Mouse (Mus musculus) mesoderm, embryonic 11.5 days (tissue): ENCODE results near the gene Gipr.
A peak's percentile ranks its signal among the peaks of the same experiment; 100 is the strongest.

Source experiments
- DNase-seq: peaks from one replicate; pipeline ENCODE4 v3.0.0-alpha.2; 2012; ENCODE audit warnings: low read depth, low spot score

Gene Gipr

DNA sequence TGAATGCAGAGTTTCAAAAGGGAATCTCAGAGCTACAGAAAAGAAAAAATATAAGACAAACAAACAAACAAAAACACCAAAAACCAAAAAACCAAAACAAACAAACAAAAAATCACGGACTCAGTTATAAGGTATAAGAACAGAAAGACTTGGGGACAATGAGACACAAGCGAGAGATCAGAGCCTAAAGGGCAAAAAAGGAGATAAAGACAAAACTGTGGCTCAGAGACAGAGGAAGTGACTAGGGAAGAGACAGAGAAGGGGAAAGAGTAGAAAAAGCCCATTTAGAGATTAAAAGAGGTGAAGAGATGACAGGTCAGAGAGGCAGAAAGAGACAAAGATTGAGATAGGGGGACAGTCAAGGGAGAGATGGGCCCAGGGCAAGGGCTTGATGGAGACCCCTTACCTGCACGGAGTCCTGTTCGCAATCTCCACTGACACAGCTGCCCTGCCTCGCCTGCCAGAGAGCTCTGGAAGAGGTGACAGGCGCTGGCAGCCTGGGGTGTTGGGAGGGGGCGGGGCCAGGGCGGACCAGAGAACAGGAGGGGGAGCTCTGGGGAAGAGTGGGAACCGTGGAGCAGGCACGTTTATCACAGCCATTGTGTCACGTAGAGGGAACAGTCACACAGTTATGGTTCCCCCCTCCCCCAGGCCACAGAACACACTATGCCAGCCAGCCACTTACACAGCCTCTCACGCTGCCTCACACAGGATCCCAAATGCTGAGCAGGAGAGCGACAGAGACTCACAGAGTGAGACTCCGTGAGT is at the start of gene Gipr:
TSS of gene Gipr (minus strand) at position 472 of the 768 bp plus-strand sequence.
- DNase-seq = no peak

DNA sequence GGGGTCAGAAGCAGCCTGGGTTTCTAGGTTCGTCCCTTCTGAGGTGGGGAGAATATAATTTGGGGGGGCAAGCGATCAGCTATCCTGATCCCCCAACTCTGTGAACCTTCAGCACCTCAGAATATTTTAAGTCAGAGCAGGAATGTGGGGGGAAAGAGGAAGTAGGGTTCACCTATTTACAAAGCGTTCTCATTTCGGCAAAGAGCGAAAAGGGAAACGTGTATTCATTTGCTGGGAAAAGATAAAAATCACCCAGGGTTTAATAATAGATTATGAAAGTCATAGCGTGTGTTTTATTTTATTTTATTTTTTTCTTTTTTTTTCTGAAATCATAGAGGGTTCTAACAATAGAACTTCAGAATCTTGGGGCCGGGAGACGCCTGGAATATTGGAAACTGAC is 49.0 kb upstream of the Gipr start:
- no peak for DNase-seq

DNA sequence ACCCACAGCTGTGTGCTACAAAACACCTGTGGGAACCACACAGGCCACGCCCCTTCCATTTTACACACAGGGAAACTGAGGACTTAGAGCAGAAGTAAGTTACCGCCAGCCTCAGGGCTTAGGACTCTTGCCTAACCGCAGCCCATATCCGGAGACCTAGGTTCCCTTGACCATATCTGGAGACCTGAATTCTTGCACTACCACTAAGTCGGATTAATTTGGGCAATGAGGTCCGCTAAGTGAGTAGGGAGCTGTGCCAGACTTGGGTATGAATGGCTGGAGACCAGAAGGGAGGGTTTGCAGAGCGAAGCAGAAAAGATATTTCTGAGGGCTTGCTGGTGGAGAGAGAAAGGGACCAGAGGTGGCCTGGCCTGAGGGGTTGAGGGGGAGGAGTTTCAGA is 48.4 kb upstream of the Gipr start:
- no peak for DNase-seq

DNA sequence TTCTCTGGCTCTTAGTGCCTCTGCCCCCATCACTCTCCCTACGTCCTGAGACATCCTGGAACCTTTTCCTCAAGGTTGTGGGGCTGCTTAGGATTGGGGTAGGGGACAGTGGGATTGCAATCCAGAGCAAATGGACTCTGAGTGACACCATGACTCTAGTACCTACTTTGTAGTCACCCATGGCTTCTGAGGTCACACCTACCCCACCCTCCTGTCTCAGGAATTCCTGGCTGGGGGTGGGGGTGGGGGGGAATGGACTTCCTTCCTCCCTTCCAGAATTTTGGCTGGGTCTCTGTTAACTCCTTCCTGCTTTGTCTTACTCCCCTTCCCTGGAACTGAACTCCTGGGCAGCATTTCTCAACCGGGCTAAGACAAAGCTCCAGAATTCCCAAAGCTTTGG is 47.5 kb upstream of the Gipr start:
- no peak for DNase-seq

DNA sequence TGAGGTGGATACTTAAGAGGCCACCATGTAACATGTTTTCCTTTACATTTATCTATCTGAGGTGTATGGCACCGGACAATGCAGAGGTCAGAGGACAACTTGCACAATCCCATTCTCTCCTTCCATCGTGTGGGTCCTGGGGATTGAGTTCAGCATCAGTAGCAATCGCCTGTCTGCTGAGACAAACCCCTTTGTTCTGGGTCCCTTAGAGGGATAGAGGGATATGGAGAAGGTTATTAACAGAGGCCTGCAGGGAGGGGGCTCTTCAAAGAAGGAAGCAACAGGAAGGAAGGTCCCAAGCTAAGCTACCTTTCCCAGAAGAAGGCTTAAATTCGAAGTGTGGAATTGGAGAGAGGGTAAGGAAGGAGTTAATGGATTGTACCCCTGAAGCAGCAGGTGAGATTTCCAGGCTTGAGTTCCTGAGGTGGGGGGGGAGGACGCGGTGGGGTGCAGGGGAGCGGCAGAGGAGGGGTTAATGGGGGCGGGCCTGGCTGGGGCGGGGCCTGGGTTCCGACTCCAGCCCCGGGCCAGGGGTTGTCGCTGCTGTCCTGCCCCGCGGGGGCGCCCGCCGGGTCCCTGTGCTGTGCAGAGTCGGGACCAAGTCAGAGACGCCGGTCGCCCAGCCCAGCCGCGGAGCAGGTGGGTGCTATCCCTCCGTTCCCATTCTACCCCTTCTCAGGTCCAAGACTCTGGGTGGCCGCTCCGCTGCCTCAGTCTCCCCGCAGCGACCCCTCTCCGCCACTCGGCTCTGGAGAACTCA is 46.2 kb upstream of the Gipr start, which contains the start of gene Gpr4:
TSS of gene Gpr4 (plus strand) at position 543 of the 760 bp plus-strand sequence.
- peak; percentile 50 for DNase-seq

DNA sequence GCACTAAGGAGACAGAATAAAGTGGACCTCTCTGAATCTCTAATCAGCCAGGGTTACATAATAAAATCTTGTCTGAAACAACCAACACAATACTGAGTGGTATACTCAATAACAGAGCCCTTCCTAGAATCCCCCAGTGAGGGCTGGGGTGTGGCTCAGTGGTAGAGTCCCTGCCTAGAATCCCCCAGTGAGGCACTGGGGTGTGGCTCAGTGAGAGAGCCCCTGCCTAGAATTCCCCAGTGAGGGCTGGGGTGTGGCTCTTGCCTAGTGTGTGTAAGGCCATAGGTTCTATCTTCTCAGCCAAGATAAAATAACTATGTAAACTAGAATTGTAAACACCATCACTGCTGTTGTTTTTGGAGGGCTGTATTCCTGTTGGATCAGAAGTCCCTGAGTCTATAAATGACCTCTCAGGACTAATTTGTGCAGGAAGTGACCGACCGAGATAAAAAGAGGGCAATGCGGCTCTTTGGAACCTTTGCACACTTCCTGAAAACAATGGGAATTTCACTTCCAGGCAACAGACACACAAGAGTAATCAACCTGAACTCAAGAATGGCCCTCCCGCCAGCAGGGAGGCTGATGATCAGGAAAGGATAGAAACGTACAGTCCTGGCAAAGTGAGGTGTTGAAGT is 45.2 kb upstream of the Gipr start:
- DNase-seq = no peak

DNA sequence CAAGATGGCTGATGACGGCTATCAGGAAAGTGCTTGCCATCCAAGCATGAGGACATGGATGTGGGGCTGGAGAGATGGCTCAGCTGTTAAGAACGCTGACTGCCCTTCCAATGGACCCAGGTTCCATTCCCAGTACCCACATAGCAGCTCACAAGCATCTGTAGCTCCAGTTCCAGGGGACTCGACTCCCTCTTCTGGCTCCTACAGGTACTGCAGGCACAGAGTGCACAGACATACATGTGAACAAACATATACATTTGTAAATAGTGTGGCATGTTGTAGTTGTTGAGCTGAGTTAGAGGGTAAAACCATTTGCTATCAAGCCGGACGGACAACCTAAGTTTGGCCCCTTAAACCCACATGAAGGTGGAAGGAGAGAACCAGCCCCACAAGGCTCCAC is 44.1 kb upstream of the Gipr start:
- DNase-seq = peak; percentile 18

DNA sequence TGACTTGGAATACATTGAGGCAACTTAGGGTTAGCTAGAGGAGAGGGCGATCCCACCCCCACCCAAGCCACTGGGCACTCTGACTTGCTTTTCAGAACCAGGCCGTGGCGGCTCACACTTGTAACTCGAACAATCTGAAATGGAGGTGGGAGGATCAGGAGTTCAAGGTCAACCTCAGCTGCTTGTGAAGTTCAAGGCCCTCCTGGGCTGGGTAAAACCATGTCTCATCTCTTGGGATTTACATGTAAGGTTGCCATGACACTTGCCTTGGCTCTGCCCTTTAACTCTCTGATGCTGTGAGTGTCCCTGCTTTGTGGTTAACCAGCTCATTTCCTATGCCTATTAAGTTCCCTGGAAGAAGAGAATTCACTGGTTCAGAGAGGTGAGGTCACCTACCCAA is 43.6 kb upstream of the Gipr start:
- no peak for DNase-seq

DNA sequence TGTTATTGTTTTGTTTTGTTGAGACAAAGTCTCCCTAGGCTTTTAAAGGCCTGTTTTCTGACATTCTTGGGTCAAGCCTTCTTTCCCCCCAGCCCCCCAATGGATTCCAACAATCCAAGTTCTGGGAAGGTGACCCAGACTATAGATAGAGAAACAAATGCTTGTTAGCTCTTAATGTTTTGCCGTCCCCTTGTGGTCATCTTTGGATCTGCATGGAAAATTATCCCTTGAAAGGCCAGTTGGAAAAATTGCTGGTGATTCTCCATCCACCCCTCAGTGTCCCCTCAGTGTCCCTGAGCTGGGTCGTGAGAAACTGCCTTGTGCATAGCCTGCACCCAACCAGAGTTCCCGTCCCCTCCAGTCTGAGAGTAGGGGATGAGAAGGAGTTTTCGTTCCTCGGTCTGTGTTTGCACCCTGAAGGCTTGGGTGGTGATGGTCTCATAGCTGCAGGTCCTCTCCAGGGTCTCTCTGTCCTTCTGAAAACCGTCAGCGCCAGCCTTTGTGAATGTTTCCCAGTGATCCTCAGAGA is 43.1 kb upstream of the Gipr start:
- peak; percentile 59 for DNase-seq

DNA sequence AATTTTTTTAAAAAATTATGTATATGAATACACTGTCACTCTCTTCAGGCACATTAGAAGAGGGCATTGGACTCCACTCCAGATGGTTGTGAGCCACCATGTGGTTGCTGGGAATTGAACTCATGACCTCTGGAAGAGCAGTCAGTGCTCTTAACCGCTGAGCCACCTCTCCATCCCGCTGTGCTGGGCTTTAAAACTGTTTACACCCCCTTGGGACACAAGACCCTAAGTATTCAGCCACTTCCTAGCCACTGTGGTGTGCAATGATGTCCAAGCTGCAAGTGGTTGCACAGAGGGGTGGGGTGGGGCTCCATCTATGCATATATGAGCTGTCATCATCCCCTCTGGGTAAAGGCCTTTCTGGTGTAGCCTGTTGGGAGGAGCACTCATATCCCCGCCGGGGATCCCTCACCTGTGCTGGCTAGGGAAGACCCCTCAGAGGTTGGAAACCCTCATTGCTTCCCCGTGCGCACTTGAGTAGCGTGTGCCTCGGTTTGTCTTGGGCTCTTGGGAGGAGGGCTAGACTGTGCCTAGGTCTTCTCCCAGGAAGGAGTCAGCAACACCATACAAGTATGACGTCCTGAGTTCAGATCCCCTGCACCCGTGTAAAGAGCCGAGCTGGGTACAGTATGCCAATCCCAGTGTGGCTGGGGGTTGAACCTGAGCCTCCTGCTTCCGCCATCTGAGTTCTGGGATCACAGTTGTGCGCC is 42.4 kb upstream of the Gipr start:
- DNase-seq = no peak

DNA sequence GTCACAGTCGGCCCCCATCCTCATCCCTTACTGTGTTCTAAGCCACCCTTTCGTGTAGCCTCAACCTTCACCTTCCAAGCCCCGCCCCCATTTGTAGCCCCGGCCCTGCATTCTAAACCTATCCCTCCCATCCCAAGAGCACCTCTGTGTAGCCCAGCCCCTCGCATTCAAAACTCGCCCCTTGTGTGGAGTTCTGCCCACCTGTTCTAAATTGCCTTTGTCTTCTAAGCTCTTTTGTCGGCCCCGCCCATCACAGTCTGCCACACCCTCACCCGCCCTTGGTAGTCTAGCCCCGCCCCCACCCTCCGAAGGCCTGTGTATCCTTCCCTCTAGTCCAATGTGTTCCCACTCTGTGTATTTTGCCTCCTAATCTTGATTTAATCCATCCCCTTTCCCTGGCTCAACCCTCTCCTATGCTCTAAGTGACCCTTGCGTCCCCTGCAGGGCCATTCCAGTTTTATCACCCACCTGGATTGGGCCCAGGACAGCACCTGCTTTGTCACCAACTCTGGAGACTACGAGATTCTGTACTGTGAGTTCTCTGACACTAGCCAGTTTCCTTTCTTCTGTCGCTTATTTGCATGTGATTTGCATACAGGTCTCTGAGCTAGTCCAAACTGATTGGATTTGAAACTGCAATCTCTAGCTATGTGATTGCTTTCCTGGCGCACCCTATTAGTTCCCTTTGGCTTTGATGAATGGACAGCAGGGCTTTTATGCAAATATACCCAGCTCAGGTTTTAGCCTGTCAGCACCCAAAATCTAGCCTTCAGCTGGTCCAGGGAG is 36.3 kb upstream of the Gipr start:
- no peak for DNase-seq

DNA sequence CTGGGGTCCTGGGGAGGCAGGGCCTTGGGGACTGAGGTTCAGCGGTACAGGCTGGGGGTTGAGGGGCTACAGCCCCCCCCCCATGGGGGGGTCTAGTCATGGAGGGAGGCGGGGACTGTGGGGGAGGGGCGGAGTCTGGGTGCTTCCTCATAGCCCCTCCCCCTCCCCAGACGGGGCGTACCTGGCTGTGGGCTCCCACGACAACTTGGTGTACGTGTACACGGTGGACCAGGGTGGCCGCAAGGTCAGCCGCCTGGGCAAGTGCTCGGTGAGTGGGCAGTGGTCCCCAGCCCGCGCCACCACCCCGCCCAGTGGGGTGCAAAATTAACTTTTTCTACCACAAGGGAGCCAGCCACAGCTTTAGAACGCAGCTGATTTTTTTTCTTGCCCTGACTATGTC is 35.7 kb upstream of the Gipr start:
- DNase-seq = no peak

DNA sequence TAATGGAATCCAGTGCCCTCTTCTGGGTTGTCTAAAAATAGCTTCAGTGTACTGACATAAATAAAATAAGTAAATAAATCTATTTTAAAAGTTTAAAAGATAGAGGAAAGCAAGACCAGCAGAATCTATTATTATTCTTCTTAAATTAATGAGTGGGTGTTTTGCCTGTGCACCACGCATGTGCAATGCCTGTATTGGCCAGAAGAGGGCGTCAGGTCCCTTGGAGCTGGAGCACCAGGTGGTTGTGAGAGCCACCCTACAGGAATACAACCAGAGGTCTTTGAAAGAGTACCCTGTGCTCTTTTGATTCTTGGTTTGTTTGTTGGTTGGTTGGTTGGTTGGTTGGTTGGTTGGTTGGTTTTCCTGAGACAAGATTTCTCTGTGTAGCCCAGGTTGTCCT is 32.1 kb upstream of the Gipr start:
- no peak for DNase-seq

DNA sequence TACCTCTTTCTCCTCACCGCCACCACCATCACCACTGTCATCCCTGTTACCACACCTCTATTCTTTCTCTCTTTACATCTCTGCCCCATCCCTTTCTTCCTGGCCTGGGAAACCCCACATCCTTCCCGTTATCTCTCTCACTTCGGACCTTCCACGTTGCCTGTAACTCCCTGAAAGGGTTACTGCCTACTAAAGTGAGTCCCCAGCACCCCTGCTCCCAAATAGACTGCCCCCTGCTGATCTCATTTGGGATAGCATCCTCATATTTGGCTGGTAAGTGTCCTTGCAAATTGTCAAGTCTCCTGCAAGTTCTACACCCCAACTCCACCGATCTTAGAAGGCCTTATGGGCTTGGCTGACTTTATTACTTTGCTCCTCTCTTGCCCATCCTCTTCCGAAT is 30.7 kb upstream of the Gipr start:
- DNase-seq = no peak

DNA sequence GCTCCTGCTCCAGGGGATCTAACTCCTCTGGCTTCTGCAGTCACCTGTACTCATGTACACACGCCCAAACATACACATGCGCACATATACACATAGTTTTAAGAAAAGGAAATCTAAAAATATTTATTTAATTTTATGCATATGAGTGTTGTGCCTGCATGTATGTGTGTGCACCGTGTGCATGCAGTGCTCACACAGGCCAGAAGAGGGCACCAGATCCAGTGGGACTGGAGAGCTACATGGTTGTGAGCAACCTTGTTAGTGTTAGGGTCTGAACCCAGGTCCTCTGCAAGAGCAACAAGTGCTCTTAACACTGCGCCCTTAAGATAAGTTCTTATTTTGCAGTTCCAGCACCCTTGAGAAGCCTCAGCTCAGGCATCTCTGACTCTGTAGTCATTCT is 28.7 kb upstream of the Gipr start:
- DNase-seq = no peak

DNA sequence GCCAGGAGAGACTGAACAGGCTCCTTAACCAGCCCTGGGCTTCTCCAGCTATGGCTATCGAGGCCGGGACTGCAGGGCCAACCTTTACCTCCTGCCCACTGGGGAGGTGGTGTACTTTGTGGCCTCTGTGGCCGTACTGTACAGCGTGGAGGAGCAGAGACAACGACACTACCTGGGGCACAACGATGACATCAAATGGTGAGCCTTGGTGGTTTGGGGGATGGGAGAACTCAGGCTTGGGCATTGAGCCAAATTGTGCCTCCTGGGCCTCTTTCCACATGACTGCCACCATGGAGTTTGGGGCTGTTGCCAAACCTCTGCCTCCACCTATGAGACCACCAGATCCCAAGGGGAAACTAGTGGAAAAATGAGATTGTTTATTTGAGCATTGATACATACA is 18.8 kb upstream of the Gipr start:
- no peak for DNase-seq

DNA sequence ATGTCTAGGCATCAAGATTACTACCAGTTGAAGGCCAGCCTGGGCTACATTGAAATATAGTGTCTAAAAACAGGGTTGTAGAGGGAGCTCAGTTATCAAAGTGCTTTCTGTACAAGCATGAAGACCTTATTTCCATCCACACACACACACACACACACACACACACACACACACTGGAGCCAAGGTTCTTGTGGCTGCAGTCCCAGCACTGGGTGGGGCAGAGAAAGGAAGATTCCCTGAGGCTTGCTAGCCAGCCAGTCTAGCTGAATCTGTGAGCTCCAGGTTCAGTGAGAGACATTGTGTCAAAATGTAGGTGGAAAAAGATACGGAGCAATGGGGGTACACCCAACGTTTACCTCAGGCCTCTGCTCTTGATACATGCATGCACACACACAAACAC is 18.3 kb upstream of the Gipr start:
- no peak for DNase-seq

DNA sequence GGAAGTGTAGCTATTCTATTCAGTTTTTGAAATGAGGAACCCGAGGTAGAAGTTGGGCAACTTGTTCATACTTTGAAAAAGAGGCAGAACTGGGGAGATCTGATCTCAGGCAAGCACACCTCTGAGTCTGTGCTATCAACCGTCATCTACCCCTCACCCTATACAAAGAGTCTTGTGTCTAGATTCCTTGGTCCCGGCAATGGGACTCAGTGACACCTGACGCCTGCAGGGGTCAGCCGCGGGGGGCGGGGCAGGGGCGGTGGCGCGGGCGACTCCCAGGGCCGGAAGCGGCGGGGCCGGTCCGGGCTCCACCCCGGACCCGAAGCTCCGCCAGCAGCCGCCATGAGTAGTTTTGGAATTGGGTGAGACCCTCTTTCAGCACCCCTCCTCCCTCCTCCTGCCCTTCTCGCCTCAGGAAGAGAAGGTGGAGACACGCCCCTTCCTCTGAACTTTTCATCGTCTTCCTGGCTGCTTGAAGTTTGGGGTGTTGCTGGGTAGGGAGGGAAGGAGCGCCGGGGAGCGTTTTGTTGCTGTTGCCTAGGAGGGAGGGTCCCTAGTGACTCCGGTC is 15.0 kb upstream of the Gipr start:
- DNase-seq = peak; percentile 43

DNA sequence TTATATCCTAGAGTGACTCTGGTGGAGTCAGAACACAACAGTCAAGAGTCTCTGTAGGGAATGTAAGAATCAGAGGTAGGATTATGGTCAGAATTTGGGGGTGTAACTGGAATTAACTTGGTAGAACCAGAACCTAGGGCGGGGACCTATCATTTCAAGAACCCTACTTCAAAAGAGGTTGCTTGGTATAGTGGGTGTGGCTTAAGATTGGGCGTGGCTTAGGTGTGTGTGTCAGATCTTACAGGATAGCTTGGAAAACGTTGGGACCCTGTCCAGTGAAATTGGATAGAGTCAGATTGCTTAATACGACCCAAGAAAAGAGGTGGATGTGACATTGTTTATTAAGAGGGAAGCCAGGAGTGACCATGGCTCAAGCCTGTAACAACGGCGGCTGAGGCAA is 14.0 kb upstream of the Gipr start:
- no peak for DNase-seq

DNA sequence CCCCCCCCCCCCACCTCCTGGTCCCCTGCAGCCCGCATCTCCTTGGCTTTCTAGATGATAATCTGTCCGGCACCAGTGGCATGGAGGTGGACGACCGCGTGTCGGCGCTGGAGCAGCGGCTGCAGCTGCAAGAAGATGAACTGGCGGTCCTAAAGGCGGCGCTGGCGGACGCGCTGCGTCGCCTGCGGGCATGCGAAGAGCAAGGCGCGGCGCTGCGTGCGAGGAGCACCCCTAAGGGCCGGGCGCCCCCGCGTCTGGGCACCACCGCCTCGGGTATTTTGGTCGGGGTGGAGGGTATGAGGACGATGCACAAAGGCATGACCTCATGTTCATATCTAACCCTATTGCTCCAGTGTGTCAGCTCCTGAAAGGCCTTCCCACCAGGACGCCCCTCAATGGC is 13.2 kb upstream of the Gipr start:
- DNase-seq = peak; percentile 78
